Mouse (Mus musculus) liver, adult 2 months (tissue): ENCODE data around the gene Itk. TPM values are rescaled to one million over a fixed set of nuclear protein-coding genes. Genes with fewer than 3 reads are reported as not detected.

ENCODE experiments used
- DNase-seq: peaks from one replicate; pipeline ENCODE4 v3.0.0-alpha.2; 2011; ENCODE audit warnings: low read depth, low spot score; ENCODE audit errors: extremely low read depth
- H3K27ac ChIP-seq: fragments of 200-500 bp; replicated peaks from 2 replicates; pipeline ENCODE4 v1.5.1; 2012; ENCODE audit warnings: low read depth, mild to moderate bottlenecking, control low read depth, inconsistent platforms, low read length; ENCODE audit not compliant: insufficient read depth
- H3K27me3 ChIP-seq: fragments of 200-500 bp; 2 replicates; pipeline ENCODE4 v1.6.1; 2012; ENCODE audit warnings: mild to moderate bottlenecking, moderate library complexity, low read length, inconsistent platforms; ENCODE audit not compliant: control insufficient read depth, insufficient read depth
- H3K36me3 ChIP-seq: fragments of 200-500 bp; 2 replicates; pipeline ENCODE4 v1.6.1; 2012; ENCODE audit warnings: low read length, inconsistent platforms; ENCODE audit not compliant: control insufficient read depth, insufficient read depth
- H3K4me1 ChIP-seq: fragments of 200-500 bp; 2 replicates; pipeline ENCODE4 v1.6.1; 2011; ENCODE audit warnings: low read length; ENCODE audit not compliant: control insufficient read depth, insufficient read depth
- H3K4me3 ChIP-seq: fragments of 200-500 bp; 2 replicates; pipeline ENCODE4 v1.5.1; 2011; ENCODE audit warnings: low read depth, mild to moderate bottlenecking, control low read depth, low read length, moderate library complexity; ENCODE audit not compliant: insufficient read depth
- H3K79me2 ChIP-seq: fragments of 200-500 bp; 2 replicates; pipeline ENCODE4 v1.6.1; 2012; ENCODE audit warnings: inconsistent platforms, mild to moderate bottlenecking, low read length, moderate library complexity; ENCODE audit not compliant: control insufficient read depth, insufficient read depth
- H3K9ac ChIP-seq: fragments of 200-500 bp; 2 replicates; pipeline ENCODE4 v1.6.1; 2012; ENCODE audit warnings: low read depth, mild to moderate bottlenecking, control low read depth, inconsistent platforms, low read length
- CTCF ChIP-seq: fragments of 200-500 bp; IDR thresholded peaks from 2 replicates; pipeline ENCODE4 v1.5.1; 2011; ENCODE audit warnings: low read depth, low read length, control low read depth
- POLR2A ChIP-seq: fragments of 200-500 bp; IDR thresholded peaks from 2 replicates; pipeline ENCODE4 v1.6.1; 2011; ENCODE audit warnings: low read length, control low read depth; ENCODE audit not compliant: insufficient read depth; ENCODE audit errors: extremely low read depth
- WGBS: fragments of 180-500 bp; shearing (Covaris S2); methylation state at CpG from one replicate; pipeline ENCODE4 v1.1.7; 2018; 5-methylcytosine and 5-hydroxymethylcytosine counted together
- polyA plus RNA-seq: library from polyadenylated mRNA; depleted of rRNA; stranded (reverse); fragments of >200 nt; gene quantifications from 2 replicates; pipeline ENCODE4 v1.2.3, GENCODE M21; 2012; rRNA removed
- total RNA-seq: library from RNA; depleted of rRNA; stranded (reverse); fragments of >200 nt; gene quantifications from 2 replicates; pipeline ENCODE4 v1.2.3, GENCODE M21; 2014; rRNA removed

Itk gene
- 0.27 and 0.46 TPM in 2 replicates for total RNA-seq
- polyA plus RNA-seq, result 0.22 and 0.24 TPM in 2 replicates

DNA sequence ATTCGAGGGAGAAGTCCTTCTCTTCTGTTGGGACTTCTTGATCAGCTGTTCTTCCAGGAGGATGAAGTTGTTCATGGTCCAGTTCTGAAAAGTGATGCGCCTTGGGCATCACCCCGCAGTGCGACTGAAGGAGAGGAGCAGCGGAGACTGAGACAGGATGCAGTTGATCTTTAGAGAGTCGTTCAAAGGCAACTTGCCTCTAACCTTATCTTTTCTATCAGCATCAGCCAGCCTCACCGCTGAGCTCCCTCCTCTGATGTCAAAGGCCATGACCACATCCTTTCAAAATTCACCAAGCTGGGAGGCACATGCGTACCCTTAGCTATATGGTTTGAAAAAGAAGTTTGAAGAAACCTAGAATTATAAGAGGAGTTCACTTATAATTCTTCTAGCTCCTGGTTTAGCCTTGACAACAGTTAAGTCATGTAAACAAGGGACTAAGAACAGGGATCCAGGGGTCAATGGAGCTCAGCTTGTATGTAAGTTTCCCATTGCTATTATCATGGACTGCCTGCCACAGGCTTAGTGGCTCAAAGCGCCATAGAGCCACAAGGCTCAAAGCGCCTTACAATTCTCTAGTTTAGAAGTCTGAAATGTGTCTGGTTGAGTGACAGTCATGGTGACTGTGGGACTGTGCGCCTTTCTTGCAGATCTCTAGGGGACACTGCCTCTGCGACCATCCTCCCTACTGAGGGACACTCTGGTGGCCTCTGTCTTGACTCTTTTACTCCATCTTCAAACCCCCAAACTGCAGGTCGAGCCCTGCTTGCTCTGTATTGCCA, at the start of gene Itk:
TSS of gene Itk (minus strand) at position 180 of the 782 bp plus-strand sequence.
- Histone ChIP-seq H3K36me3 (no peaks in the 10 kb centered on the region), H3K9ac (no peak within 1 kb of the TSS), H3K27me3 (no peaks in the 10 kb centered on the region; the same call in 1 of the 2 replicates), H3K4me3 (no peak within 1 kb of the TSS), H3K27ac (no peak within 1 kb of the TSS), H3K79me2 (no peaks in the 10 kb centered on the region), H3K4me1 (no peaks in the 10 kb centered on the region)
- WGBS, result 79% methylated on average over 13 of the region's 13 CpGs
- TF ChIP-seq POLR2A (no peak), CTCF (no peak)
- no peak for DNase-seq

DNA sequence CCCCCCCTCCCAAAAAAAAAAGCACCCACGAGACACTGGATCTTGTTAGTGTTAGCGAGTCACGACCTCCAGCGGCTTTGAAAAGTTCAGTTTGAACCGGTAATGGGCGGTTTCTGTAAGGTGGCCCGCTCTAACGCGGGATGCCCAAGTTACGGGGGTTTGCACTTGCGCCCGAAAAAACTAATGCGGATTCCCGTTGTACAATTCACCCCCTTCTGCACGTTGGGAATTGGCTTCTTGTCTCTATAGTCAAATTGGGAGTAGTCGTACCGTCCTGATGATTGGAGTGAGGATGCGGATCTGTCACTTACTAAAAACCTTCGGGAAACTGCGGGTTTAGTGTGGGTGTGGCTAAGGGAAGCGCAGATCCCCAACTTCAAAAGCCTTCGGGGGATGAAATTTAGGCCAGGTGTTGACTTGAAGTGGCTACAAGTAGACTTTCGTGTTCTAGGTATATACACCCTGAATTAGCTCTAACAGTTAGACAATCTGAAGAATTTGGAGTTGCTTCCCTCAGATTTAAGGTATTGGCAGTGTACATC, 48.2 kb upstream of the Itk start:
- peak; percentile 36 for DNase-seq
- WGBS, result 1% methylated on average over 23 of the region's 23 CpGs
- Histone ChIP-seq H3K27ac (peak overlapping the region; percentile 81), H3K36me3 (peaks cover 18% of the 10 kb centered on the region), H3K4me1 (peaks cover 10% of the 10 kb centered on the region), H3K27me3 (no peaks in the 10 kb centered on the region), H3K79me2 (no peaks in the 10 kb centered on the region; the same call in 1 of the 2 replicates), H3K4me3 (peak overlapping the region; percentile 87), H3K9ac (peak overlapping the region; percentile 89)
- TF ChIP-seq POLR2A (no peak), CTCF (no peak)

DNA sequence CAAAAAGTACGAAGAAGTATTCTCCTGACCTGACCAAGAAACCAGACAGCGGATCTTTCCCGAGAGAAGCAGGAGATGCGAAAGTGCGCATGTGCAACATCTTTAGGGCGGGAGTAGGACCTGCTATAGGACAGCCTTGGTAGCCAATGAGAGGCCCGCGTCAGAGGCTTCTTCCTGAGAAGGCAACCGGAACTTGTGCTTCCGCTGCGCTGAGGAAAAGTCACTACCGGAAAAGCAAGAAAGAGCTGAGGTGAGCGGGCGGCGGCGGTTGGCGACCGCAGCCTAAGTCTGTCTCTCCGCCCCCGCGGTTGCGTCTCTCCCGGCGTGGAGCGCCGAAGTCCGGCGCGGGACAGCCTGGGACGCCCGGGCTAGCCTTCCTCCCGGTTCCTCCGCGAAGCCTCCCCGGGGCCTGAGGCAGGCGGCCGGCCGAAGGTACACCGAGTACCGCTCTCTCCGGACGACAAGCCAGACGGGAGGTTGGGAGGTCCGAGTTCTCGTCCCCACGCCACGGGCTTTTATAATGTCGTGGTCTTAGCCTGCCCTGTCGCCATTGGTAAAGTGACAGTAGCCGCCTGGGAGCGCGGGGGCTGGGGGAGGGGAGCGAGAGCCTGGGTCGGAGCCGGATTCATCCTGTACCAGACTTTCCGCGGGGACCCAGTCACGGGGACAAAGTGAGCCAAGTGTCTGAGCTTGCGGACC, 47.6 kb upstream of the Itk start, which contains the start of gene Med7:
TSS of gene Med7 (plus strand) at position 166 of the 699 bp plus-strand sequence.
- H3K27me3 ChIP-seq, result no peaks in the 10 kb centered on the region
- peaks cover 10% of the 10 kb centered on the region for H3K4me1 ChIP-seq
- WGBS, result under 1% methylated on average over 59 of the region's 59 CpGs
- peak; percentile 98 for DNase-seq
- H3K36me3 ChIP-seq, result peaks cover 16% of the 10 kb centered on the region
- peak within 1 kb of the TSS; percentile 81 for H3K27ac ChIP-seq
- peak within 1 kb of the TSS; percentile 87 for H3K4me3 ChIP-seq
- TF ChIP-seq CTCF, result no peak
- peak; percentile 66; the same call in 1 of the 2 replicates for TF ChIP-seq POLR2A
- peak within 1 kb of the TSS; percentile 89 for H3K9ac ChIP-seq
- H3K79me2 ChIP-seq, result no peaks in the 10 kb centered on the region; the same call in 1 of the 2 replicates

DNA sequence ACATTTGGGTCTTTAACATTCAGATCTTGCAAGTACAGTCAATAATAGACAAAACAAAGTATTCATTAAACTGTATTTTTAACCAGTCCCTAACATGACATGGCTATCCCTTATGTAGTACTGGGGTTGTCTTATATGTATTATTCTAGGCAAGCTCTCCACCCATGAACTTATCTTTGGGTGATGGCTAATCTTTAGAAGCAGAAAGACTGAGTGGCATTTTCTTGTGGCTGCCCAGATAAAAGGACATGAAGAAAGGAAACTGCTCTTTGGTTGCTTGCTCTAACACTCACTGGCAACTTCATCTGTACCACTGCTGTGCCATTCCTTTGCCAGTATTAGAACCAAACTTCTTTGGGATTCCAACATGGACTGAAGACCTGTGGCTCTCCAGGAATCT, 46.0 kb upstream of the Itk start:
- Histone ChIP-seq H3K36me3 (peaks cover 7% of the 10 kb centered on the region), H3K27ac (no peak overlapping the region), H3K79me2 (no peaks in the 10 kb centered on the region; the same call in 1 of the 2 replicates), H3K4me1 (peaks cover 10% of the 10 kb centered on the region), H3K4me3 (no peak overlapping the region), H3K27me3 (no peaks in the 10 kb centered on the region), H3K9ac (no peak overlapping the region)
- no peak for DNase-seq
- TF ChIP-seq CTCF (no peak), POLR2A (no peak)

DNA sequence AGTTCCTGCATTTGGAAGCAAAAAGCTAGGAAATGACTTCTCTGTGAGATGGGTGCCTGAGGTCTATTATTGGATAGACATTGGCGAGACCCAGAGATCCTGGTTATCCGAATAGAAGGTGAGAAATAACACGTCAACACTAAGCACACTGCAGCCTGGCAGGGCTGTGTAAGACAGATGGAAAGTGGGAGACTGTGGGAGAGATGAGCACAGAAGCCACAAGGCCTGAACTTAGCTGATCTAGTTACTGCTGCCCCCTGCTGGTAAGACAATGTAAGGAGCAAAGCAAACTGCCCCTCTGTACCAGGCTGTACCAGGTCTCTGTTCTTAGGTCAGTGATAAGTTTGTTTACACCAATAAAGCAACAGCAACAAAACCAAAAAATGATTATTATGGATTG, 41.8 kb upstream of the Itk start:
- Histone ChIP-seq H3K79me2 (no peaks in the 10 kb centered on the region), H3K4me3 (no peak overlapping the region), H3K36me3 (no peaks in the 10 kb centered on the region), H3K4me1 (no peaks in the 10 kb centered on the region), H3K27me3 (no peaks in the 10 kb centered on the region), H3K9ac (no peak overlapping the region), H3K27ac (no peak overlapping the region)
- TF ChIP-seq CTCF (peak; percentile 74), POLR2A (no peak)
- 45% methylated on average over 3 of the region's 3 CpGs for WGBS
- DNase-seq, result peak; percentile 57
